Mouse (Mus musculus) E14TG2a.4 (cell line): ENCODE measurements around the gene Dgkb.

ENCODE experiments used
- CTCF ChIP-seq: conservative IDR thresholded peaks from 2 replicates; pipeline ENCODE4 v1.5.1; 2014; ENCODE audit warnings: low read length
- NANOG ChIP-seq: IDR thresholded peaks from 2 replicates; pipeline ENCODE4 v1.6.1; 2014; ENCODE audit warnings: borderline replicate concordance, low read length, mixed read lengths

DNA sequence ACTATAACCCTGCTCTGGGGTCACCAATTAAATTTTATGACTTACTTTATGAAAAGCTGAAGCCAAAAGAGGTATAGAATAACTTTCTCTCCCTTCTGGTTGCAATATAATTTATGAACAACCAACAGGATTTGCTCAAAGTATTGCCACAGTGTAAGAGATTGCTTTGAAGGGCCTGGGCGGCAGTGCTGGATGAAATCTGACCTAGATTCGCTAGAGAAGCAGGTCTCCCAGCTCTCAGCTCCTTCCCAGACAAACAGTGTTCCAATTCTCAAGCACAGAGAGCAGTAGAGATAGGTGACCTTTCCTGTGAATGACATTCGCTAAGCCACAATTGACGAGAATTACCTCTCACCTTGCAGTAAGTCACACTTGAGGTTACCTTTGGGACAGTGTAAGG is 727.9 kb downstream of the Dgkb start:
- TF ChIP-seq CTCF, result no peak
- no peak for TF ChIP-seq NANOG
